Mouse (Mus musculus): ENCODE results near the gene Bag6.

GRCm38 (mm10) chr17:35165451-35166155, 30.6 kb downstream of the Bag6 start:
- no peak for TF ChIP-seq CTCF (IDR thresholded peaks at IDR 0.05; ENCODE audit: control insufficient read depth, insufficient read depth, insufficient read length)
- no peak for TF ChIP-seq USF1 (IDR thresholded peaks at IDR 0.05; ENCODE audit: low read depth)
- TF ChIP-seq MYOG (IDR thresholded peaks at IDR 0.05; ENCODE audit: control insufficient read depth, extremely low read depth, insufficient read length): no peak
- TF ChIP-seq MAX (IDR thresholded peaks at IDR 0.05): no peak
- TF ChIP-seq MYOD1 (IDR thresholded peaks at IDR 0.05; ENCODE audit: control insufficient read depth, insufficient read length, low read depth): no peak
- TF ChIP-seq CEBPB (IDR thresholded peaks at IDR 0.05; ENCODE audit: low read depth): no peak
